Mouse (Mus musculus): ENCODE measurements around the gene Fmnl2. TPM values are rescaled to one million over a fixed set of nuclear protein-coding genes. Genes with fewer than 3 reads are reported as not detected.

The Fmnl2 gene
- polyA plus RNA-seq, 2 experiments: 12.6 to 27.2 TPM

DNA sequence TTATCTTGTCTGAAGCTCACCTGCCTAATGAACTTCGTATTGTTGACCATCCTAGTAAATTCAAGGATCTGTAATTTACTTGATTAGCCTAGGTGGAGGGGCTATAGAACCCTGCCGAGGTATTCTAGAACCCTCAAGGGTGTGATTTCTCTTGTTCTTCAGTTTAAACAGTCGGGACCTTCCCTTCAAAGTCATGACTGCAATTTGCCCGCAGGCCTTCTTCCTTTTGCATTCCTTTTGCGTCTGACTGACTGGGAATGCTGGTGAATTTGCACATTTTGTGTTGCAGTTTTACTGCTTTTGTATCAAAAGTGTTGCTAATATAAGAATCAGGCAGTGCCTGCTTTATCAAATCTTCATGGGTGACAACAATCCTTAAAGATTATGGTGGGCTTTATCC is 46.9 kb downstream of the Fmnl2 start:
- no peak for ATAC-seq (ENCODE audit: low FRiP score, low read depth)
- DNase-seq (ENCODE audit: low spot score): no peak
- Histone ChIP-seq H3K4me3 (replicated peaks; ENCODE audit: low read length) (no peak overlapping the region), H3K9me3 (ENCODE audit: control insufficient read depth, low read length) (no peaks in the 10 kb centered on the region), H3K36me3 (ENCODE audit: control insufficient read depth, insufficient read depth, low read length) (no peaks in the 10 kb centered on the region), H3K9ac (ENCODE audit: low read depth, low read length, severe bottlenecking) (no peak overlapping the region), H3K27me3 (ENCODE audit: control insufficient read depth, insufficient read depth, low read length) (no peaks in the 10 kb centered on the region), H3K27ac (replicated peaks; ENCODE audit: low read depth, low read length) (no peak overlapping the region), H3K4me1 (ENCODE audit: control insufficient read depth, insufficient read depth, low read length) (peaks cover 30% of the 10 kb centered on the region), H3K4me2 (replicated peaks; ENCODE audit: low read depth, low read length, severe bottlenecking) (no peak overlapping the region)
- TF ChIP-seq POLR2A (IDR thresholded peaks at IDR 0.05; ENCODE audit: borderline replicate concordance, extremely low read depth, insufficient read depth, insufficient read length): no peak
- WGBS: 47% methylated on average over 5 of the region's 5 CpGs

DNA sequence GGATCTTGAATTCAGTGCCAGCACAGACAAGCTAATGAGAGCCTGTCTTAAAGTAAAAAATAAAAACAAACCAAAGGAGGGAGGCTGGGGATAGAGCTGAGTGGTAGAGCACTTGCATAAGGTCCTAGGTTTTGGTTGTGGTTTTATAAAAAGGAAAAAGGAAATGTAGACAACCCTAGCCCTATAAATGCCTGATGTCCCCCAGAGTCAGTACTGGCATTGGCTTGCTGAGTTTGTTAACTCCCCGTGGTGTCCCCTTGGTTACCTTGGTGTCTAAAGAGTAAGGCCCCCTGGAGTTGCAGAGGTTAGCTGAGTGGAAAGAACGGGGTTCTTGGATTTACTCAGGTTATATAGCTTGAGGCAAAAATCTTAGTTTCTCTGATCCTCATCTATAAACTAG is 55.7 kb downstream of the Fmnl2 start:
- 14% methylated on average over 2 of the region's 2 CpGs for WGBS
- H3K9ac ChIP-seq (ENCODE audit: low read depth, low read length, severe bottlenecking): no peak overlapping the region
- no peaks in the 10 kb centered on the region for H3K9me3 ChIP-seq (ENCODE audit: control insufficient read depth, low read length)
- H3K4me1 ChIP-seq (ENCODE audit: control insufficient read depth, insufficient read depth, low read length): peaks cover 10% of the 10 kb centered on the region
- no peaks in the 10 kb centered on the region for H3K27me3 ChIP-seq (ENCODE audit: control insufficient read depth, insufficient read depth, low read length)
- TF ChIP-seq POLR2A (IDR thresholded peaks at IDR 0.05; ENCODE audit: borderline replicate concordance, extremely low read depth, insufficient read depth, insufficient read length): no peak
- DNase-seq (ENCODE audit: low spot score): no peak
- no peak for ATAC-seq (ENCODE audit: low FRiP score, low read depth)
- H3K36me3 ChIP-seq (ENCODE audit: control insufficient read depth, insufficient read depth, low read length): no peaks in the 10 kb centered on the region
- no peak overlapping the region for H3K27ac ChIP-seq (replicated peaks; ENCODE audit: low read depth, low read length)
- H3K4me3 ChIP-seq (replicated peaks; ENCODE audit: low read length): no peak overlapping the region
- H3K4me2 ChIP-seq (replicated peaks; ENCODE audit: low read depth, low read length, severe bottlenecking): no peak overlapping the region

DNA sequence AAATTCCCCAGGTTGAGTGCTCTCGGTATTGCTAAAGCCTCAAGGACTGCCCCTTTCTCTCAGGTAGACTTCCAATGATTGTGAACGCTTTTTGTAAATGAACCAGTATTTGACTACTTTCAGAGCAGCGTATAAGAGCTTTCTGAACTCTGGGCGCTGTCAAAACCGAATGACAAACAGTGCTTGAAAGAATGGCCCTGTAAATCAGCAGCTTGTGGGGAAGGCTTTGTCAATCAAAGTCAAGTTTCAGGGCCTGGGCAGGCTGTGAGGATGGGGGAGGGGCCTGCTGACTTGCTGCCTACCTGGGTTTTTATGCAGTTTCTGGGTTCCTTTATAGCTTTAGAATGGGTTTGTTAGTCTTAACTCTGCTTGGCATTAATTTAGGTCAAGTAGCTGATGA is 56.1 kb downstream of the Fmnl2 start:
- H3K27ac ChIP-seq (replicated peaks; ENCODE audit: low read depth, low read length): peak overlapping the region; percentile 48; the same call in 1 of the 2 replicates
- WGBS: 18% methylated on average over 5 of the region's 5 CpGs
- no peaks in the 10 kb centered on the region for H3K27me3 ChIP-seq (ENCODE audit: control insufficient read depth, insufficient read depth, low read length)
- no peak overlapping the region for H3K4me3 ChIP-seq (replicated peaks; ENCODE audit: low read length)
- H3K36me3 ChIP-seq (ENCODE audit: control insufficient read depth, insufficient read depth, low read length): no peaks in the 10 kb centered on the region
- H3K4me1 ChIP-seq (ENCODE audit: control insufficient read depth, insufficient read depth, low read length): peaks cover 10% of the 10 kb centered on the region
- H3K4me2 ChIP-seq (replicated peaks; ENCODE audit: low read depth, low read length, severe bottlenecking): no peak overlapping the region
- no peak overlapping the region for H3K9ac ChIP-seq (ENCODE audit: low read depth, low read length, severe bottlenecking)
- no peaks in the 10 kb centered on the region for H3K9me3 ChIP-seq (ENCODE audit: control insufficient read depth, low read length)
- TF ChIP-seq POLR2A (IDR thresholded peaks at IDR 0.05; ENCODE audit: borderline replicate concordance, extremely low read depth, insufficient read depth, insufficient read length): no peak
- ATAC-seq (ENCODE audit: low FRiP score, low read depth): no peak
- no peak for DNase-seq (ENCODE audit: low spot score)

DNA sequence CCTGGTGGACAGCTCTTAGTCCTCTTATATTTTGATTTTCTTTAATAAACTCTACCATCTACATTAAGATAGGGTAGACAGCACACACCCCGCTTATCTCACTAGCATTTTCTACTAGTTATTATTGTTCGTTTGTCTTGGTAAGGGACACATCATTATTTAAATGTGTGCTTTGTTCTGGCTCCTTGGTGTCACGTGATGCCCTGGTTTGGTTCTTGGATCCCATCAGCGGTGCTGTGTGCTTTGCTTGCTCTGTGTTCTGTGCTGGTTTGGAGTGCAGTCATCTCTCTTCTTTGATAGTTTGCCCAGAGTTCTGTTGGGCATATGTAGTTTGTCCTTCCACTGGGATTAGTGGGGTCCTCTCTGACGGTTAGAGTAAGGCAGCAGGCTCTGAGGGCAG is 57.9 kb downstream of the Fmnl2 start:
- no peaks in the 10 kb centered on the region for H3K9me3 ChIP-seq (ENCODE audit: control insufficient read depth, low read length)
- ATAC-seq (ENCODE audit: low FRiP score, low read depth) (no peak), DNase-seq (ENCODE audit: low spot score) (no peak)
- H3K36me3 ChIP-seq (ENCODE audit: control insufficient read depth, insufficient read depth, low read length): no peaks in the 10 kb centered on the region
- no peak overlapping the region for H3K9ac ChIP-seq (ENCODE audit: low read depth, low read length, severe bottlenecking)
- no peak overlapping the region for H3K4me2 ChIP-seq (replicated peaks; ENCODE audit: low read depth, low read length, severe bottlenecking)
- no peaks in the 10 kb centered on the region for H3K27me3 ChIP-seq (ENCODE audit: control insufficient read depth, insufficient read depth, low read length)
- no peak overlapping the region for H3K27ac ChIP-seq (replicated peaks; ENCODE audit: low read depth, low read length)
- TF ChIP-seq POLR2A (IDR thresholded peaks at IDR 0.05; ENCODE audit: borderline replicate concordance, extremely low read depth, insufficient read depth, insufficient read length): no peak
- H3K4me3 ChIP-seq (replicated peaks; ENCODE audit: low read length): no peak overlapping the region
- 80% methylated on average over 5 of the region's 5 CpGs for WGBS
- H3K4me1 ChIP-seq (ENCODE audit: control insufficient read depth, insufficient read depth, low read length): peaks cover 10% of the 10 kb centered on the region

DNA sequence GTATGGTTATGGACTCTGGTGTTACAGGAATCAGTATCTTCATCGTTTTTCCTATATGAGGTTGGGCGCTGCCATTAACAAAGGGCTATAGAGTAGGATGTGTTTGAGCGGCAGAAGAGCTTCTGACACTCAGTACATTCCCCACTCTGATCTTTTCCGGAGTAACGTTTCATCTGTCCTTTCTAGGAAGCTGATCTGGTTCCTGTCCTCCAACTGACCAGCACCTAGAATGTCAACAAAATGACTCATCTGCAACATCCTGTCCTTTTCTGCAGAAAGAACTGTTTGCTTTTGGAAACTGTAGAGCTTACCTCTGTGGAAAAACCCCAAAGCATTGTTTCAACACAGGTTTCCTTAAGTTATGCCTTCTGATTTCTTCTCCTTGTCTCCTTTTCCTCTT is 60.4 kb downstream of the Fmnl2 start:
- Histone ChIP-seq H3K4me2 (replicated peaks; ENCODE audit: low read depth, low read length, severe bottlenecking) (no peak overlapping the region), H3K4me1 (ENCODE audit: control insufficient read depth, insufficient read depth, low read length) (peaks cover 8% of the 10 kb centered on the region), H3K4me3 (replicated peaks; ENCODE audit: low read length) (no peak overlapping the region), H3K27me3 (ENCODE audit: control insufficient read depth, insufficient read depth, low read length) (no peaks in the 10 kb centered on the region), H3K9ac (ENCODE audit: low read depth, low read length, severe bottlenecking) (no peak overlapping the region), H3K9me3 (ENCODE audit: control insufficient read depth, low read length) (no peaks in the 10 kb centered on the region), H3K36me3 (ENCODE audit: control insufficient read depth, insufficient read depth, low read length) (no peaks in the 10 kb centered on the region), H3K27ac (replicated peaks; ENCODE audit: low read depth, low read length) (no peak overlapping the region)
- DNase-seq (ENCODE audit: low spot score) (no peak), ATAC-seq (ENCODE audit: low FRiP score, low read depth) (no peak)
- no peak for TF ChIP-seq POLR2A (IDR thresholded peaks at IDR 0.05; ENCODE audit: borderline replicate concordance, extremely low read depth, insufficient read depth, insufficient read length)
- WGBS: 84% methylated on average over 5 of the region's 5 CpGs

Measured in limb, embryonic 14.5 days (tissue).